Mouse (Mus musculus) intestine, embryonic 15.5 days (tissue): Measurements from ENCODE around the gene Clstn2. TPM values are rescaled to one million over a fixed set of nuclear protein-coding genes. Genes with fewer than 3 reads are reported as not detected.

Experiments used
- ATAC-seq: fragments of 200-750 bp; cut with Nextera tagmentation; 2 replicates; pipeline ENCODE4 v1.8.0; 2017; ENCODE audit warnings: moderate TSS enrichment, moderate library complexity
- H3K27ac ChIP-seq: fragments of 300-500 bp; sonication (generic); 2 replicates; pipeline ENCODE4 v1.5.1; 2015; ENCODE audit warnings: mild to moderate bottlenecking, inconsistent platforms
- H3K27me3 ChIP-seq: fragments of 300-500 bp; sonication (generic); replicated peaks from 2 replicates; pipeline ENCODE4 v1.6.1; 2015; ENCODE audit warnings: inconsistent platforms
- H3K36me3 ChIP-seq: fragments of 300-500 bp; sonication (generic); 2 replicates; pipeline ENCODE4 v1.6.1; 2015; ENCODE audit warnings: inconsistent platforms
- H3K4me1 ChIP-seq: fragments of 300-500 bp; sonication (generic); replicated peaks from 2 replicates; pipeline ENCODE4 v1.6.1; 2015; ENCODE audit warnings: inconsistent platforms
- H3K4me2 ChIP-seq: fragments of 300-500 bp; sonication (generic); replicated peaks from 2 replicates; pipeline ENCODE4 v1.6.1; 2015; ENCODE audit warnings: mild to moderate bottlenecking, inconsistent platforms
- H3K4me3 ChIP-seq: fragments of 300-500 bp; sonication (generic); replicated peaks from 2 replicates; pipeline ENCODE4 v1.5.1; 2015; ENCODE audit warnings: inconsistent platforms
- H3K9ac ChIP-seq: fragments of 300-500 bp; sonication (generic); 2 replicates; pipeline ENCODE4 v1.6.1; 2015; ENCODE audit warnings: inconsistent platforms
- H3K9me3 ChIP-seq: fragments of 300-500 bp; sonication (generic); 2 replicates; pipeline ENCODE4 v1.6.1; 2016; ENCODE audit warnings: inconsistent platforms
- WGBS: fragments of 180-500 bp; shearing (Covaris S2); methylation state at CpG from one replicate; pipeline ENCODE4 v1.1.7; 2015; 5-methylcytosine and 5-hydroxymethylcytosine counted together
- polyA plus RNA-seq: library from polyadenylated mRNA; unstranded; fragments of >200 nt; fragmentation: Nextera tagmentation; extraction: Ambion mirVana; gene quantifications from 2 replicates; pipeline ENCODE4 v1.2.1, GENCODE M21; 2015

Gene Clstn2
- polyA plus RNA-seq, 1 experiment from 2014 or later = 0.74 TPM

- 71% methylated on average over 4 of the region's 4 CpGs for WGBS
- ATAC-seq = no peak
These were observed 442.3 kb downstream of the Clstn2 start for GRCm38 (mm10) chr9:97590712-97591111.

GRCm38 (mm10) chr9:97570881-97571280 is 462.1 kb downstream of the Clstn2 start:
- no peak overlapping the region for H3K4me2 ChIP-seq
- no peak overlapping the region for H3K9ac ChIP-seq
- H3K4me1 ChIP-seq = 0 out of 2 replicates have a peak, but pooled peaks cover 5% of the 10 kb centered on the region
- H3K27me3 ChIP-seq = no peaks in the 10 kb centered on the region
- WGBS = 44% methylated on average over 7 of the region's 7 CpGs
- ATAC-seq = no peak
- H3K9me3 ChIP-seq = no peaks in the 10 kb centered on the region
- no peaks in the 10 kb centered on the region for H3K36me3 ChIP-seq
- no peak overlapping the region for H3K4me3 ChIP-seq
- no peak overlapping the region for H3K27ac ChIP-seq

More at GRCm38 (mm10) chr9:97590712-97591111, 442.3 kb downstream of the Clstn2 start:
- Histone ChIP-seq H3K9me3 (no peaks in the 10 kb centered on the region), H3K36me3 (no peaks in the 10 kb centered on the region), H3K27ac (no peak overlapping the region), H3K4me1 (no peaks in the 10 kb centered on the region), H3K4me2 (no peak overlapping the region), H3K9ac (no peak overlapping the region), H3K4me3 (no peak overlapping the region), H3K27me3 (no peaks in the 10 kb centered on the region)

GRCm38 (mm10) chr9:97563121-97563520 is 469.9 kb downstream of the Clstn2 start:
- H3K9me3 ChIP-seq = no peaks in the 10 kb centered on the region
- no peaks in the 10 kb centered on the region for H3K36me3 ChIP-seq
- no peak for ATAC-seq
- no peaks in the 10 kb centered on the region for H3K4me1 ChIP-seq
- 85% methylated on average over 6 of the region's 6 CpGs for WGBS
- H3K27me3 ChIP-seq = no peaks in the 10 kb centered on the region
- no peak overlapping the region for H3K4me3 ChIP-seq
- H3K9ac ChIP-seq = no peak overlapping the region
- H3K27ac ChIP-seq = no peak overlapping the region
- H3K4me2 ChIP-seq = no peak overlapping the region

- 75% methylated on average over 4 of the region's 4 CpGs for WGBS
- H3K4me2 ChIP-seq = no peak overlapping the region
These were observed 488.6 kb downstream of the Clstn2 start for GRCm38 (mm10) chr9:97544359-97544758.

GRCm38 (mm10) chr9:97541419-97541818 is 491.6 kb downstream of the Clstn2 start:
- Histone ChIP-seq H3K4me1 (no peaks in the 10 kb centered on the region), H3K4me3 (no peak overlapping the region), H3K36me3 (no peaks in the 10 kb centered on the region), H3K27ac (no peak overlapping the region), H3K27me3 (no peaks in the 10 kb centered on the region), H3K4me2 (no peak overlapping the region), H3K9ac (no peak overlapping the region), H3K9me3 (no peaks in the 10 kb centered on the region)
- no peak for ATAC-seq
- WGBS = 88% methylated on average over 6 of the region's 6 CpGs

More at GRCm38 (mm10) chr9:97544359-97544758, 488.6 kb downstream of the Clstn2 start:
- H3K4me1 ChIP-seq = no peaks in the 10 kb centered on the region
- H3K9me3 ChIP-seq = no peaks in the 10 kb centered on the region
- no peaks in the 10 kb centered on the region for H3K36me3 ChIP-seq
- H3K4me3 ChIP-seq = no peak overlapping the region
- no peak overlapping the region for H3K9ac ChIP-seq
- H3K27ac ChIP-seq = no peak overlapping the region
- no peaks in the 10 kb centered on the region for H3K27me3 ChIP-seq
- no peak for ATAC-seq

GRCm38 (mm10) chr9:97538075-97538779 is 494.8 kb downstream of the Clstn2 start:
- Histone ChIP-seq H3K4me2 (no peak overlapping the region), H3K4me1 (no peaks in the 10 kb centered on the region), H3K27ac (no peak overlapping the region), H3K9ac (no peak overlapping the region), H3K4me3 (no peak overlapping the region), H3K27me3 (no peaks in the 10 kb centered on the region), H3K9me3 (no peaks in the 10 kb centered on the region), H3K36me3 (no peaks in the 10 kb centered on the region)
- ATAC-seq = no peak
- 63% methylated on average over 8 of the region's 8 CpGs for WGBS

- H3K4me2 ChIP-seq = no peak overlapping the region
- H3K9ac ChIP-seq = no peak overlapping the region
- H3K27me3 ChIP-seq = no peaks in the 10 kb centered on the region
- H3K4me1 ChIP-seq = no peaks in the 10 kb centered on the region
- H3K9me3 ChIP-seq = no peaks in the 10 kb centered on the region
- no peak overlapping the region for H3K27ac ChIP-seq
- no peak overlapping the region for H3K4me3 ChIP-seq
- 80% methylated on average over 2 of the region's 2 CpGs for WGBS
- no peaks in the 10 kb centered on the region for H3K36me3 ChIP-seq
- ATAC-seq = no peak
These were observed 498.8 kb downstream of the Clstn2 start for GRCm38 (mm10) chr9:97534196-97534595.

GRCm38 (mm10) chr9:97533306-97533705 is 499.7 kb downstream of the Clstn2 start:
- ATAC-seq = no peak
- 76% methylated on average over 3 of the region's 3 CpGs for WGBS
- H3K27ac ChIP-seq = no peak overlapping the region
- H3K4me3 ChIP-seq = no peak overlapping the region
- H3K4me1 ChIP-seq = no peaks in the 10 kb centered on the region
- no peaks in the 10 kb centered on the region for H3K27me3 ChIP-seq
- no peaks in the 10 kb centered on the region for H3K9me3 ChIP-seq
- H3K36me3 ChIP-seq = no peaks in the 10 kb centered on the region
- H3K4me2 ChIP-seq = no peak overlapping the region
- no peak overlapping the region for H3K9ac ChIP-seq

- H3K27ac ChIP-seq = no peak overlapping the region
- no peaks in the 10 kb centered on the region for H3K9me3 ChIP-seq
- H3K4me1 ChIP-seq = no peaks in the 10 kb centered on the region
- H3K9ac ChIP-seq = no peak overlapping the region
- ATAC-seq = no peak
- no peak overlapping the region for H3K4me3 ChIP-seq
- 92% methylated on average over 13 of the region's 13 CpGs for WGBS
- no peaks in the 10 kb centered on the region for H3K36me3 ChIP-seq
- H3K4me2 ChIP-seq = no peak overlapping the region
- H3K27me3 ChIP-seq = no peaks in the 10 kb centered on the region
These were observed 500.4 kb downstream of the Clstn2 start for GRCm38 (mm10) chr9:97532536-97532935.

GRCm38 (mm10) chr9:97527926-97528325 is 505.1 kb downstream of the Clstn2 start:
- H3K36me3 ChIP-seq = no peaks in the 10 kb centered on the region
- H3K9me3 ChIP-seq = no peaks in the 10 kb centered on the region
- H3K27me3 ChIP-seq = no peaks in the 10 kb centered on the region
- H3K9ac ChIP-seq = no peak overlapping the region
- no peaks in the 10 kb centered on the region for H3K4me1 ChIP-seq
- WGBS = 87% methylated on average over 1 of the region's 1 CpGs
- no peak for ATAC-seq
- no peak overlapping the region for H3K4me2 ChIP-seq
- H3K27ac ChIP-seq = no peak overlapping the region
- no peak overlapping the region for H3K4me3 ChIP-seq

- Histone ChIP-seq H3K4me3 (no peak overlapping the region), H3K4me1 (no peaks in the 10 kb centered on the region), H3K36me3 (no peaks in the 10 kb centered on the region), H3K9me3 (no peaks in the 10 kb centered on the region), H3K4me2 (no peak overlapping the region), H3K9ac (no peak overlapping the region), H3K27ac (no peak overlapping the region), H3K27me3 (no peaks in the 10 kb centered on the region)
- WGBS = 94% methylated on average over 1 of the region's 1 CpGs
- no peak for ATAC-seq
These were observed 505.7 kb downstream of the Clstn2 start for GRCm38 (mm10) chr9:97527276-97527675.

- H3K9me3 ChIP-seq = no peaks in the 10 kb centered on the region
- no peaks in the 10 kb centered on the region for H3K4me1 ChIP-seq
- H3K36me3 ChIP-seq = no peaks in the 10 kb centered on the region
- H3K27me3 ChIP-seq = no peaks in the 10 kb centered on the region
- no peak overlapping the region for H3K9ac ChIP-seq
- WGBS = 81% methylated on average over 3 of the region's 3 CpGs
- no peak overlapping the region for H3K4me2 ChIP-seq
- no peak overlapping the region for H3K4me3 ChIP-seq
- ATAC-seq = no peak
- no peak overlapping the region for H3K27ac ChIP-seq
These were observed 507.4 kb downstream of the Clstn2 start for GRCm38 (mm10) chr9:97525563-97525962.

- Histone ChIP-seq H3K4me2 (no peak overlapping the region), H3K27me3 (no peaks in the 10 kb centered on the region), H3K4me3 (no peak overlapping the region), H3K9ac (no peak overlapping the region), H3K9me3 (no peaks in the 10 kb centered on the region), H3K27ac (no peak overlapping the region), H3K36me3 (no peaks in the 10 kb centered on the region), H3K4me1 (no peaks in the 10 kb centered on the region)
- no peak for ATAC-seq
- 62% methylated on average over 3 of the region's 3 CpGs for WGBS
These were observed 508.1 kb downstream of the Clstn2 start for GRCm38 (mm10) chr9:97524861-97525260.
